Mouse (Mus musculus) bone marrow, adult 2 months (tissue): ENCODE results near the gene Ngly1.
A peak's percentile ranks its signal among the peaks of the same experiment; 100 is the strongest.

Experiments
- CTCF ChIP-seq: fragments of 200-500 bp; IDR thresholded peaks from 2 replicates; pipeline ENCODE4 v1.5.1; 2011; ENCODE audit warnings: low read length, control low read depth; ENCODE audit not compliant: control insufficient read depth, insufficient read depth
- POLR2A ChIP-seq: fragments of 200-500 bp; IDR thresholded peaks from 2 replicates; pipeline ENCODE4 v1.6.1; 2011; ENCODE audit warnings: low read depth, mild to moderate bottlenecking, control low read depth, low read length, borderline replicate concordance; ENCODE audit not compliant: control insufficient read depth

- no peak for TF ChIP-seq POLR2A
- 0 out of 2 replicates have a peak, but pooled peaks have one; percentile 17 for TF ChIP-seq CTCF
These were observed 30.1 kb upstream of the Ngly1 start for GRCm38 (mm10) chr14:16219015-16219414.
